Mouse (Mus musculus): ENCODE data around the gene Uncx. TPM values are rescaled to one million over a fixed set of nuclear protein-coding genes. Genes with fewer than 3 reads are reported as not detected.
A peak's percentile ranks its signal among the peaks of the same experiment; 100 is the strongest.

The Uncx gene
- polyA plus RNA-seq (2015; fragmentation: Nextera tagmentation; extraction: Ambion mirVana) = not detected in 2 replicates

DNA sequence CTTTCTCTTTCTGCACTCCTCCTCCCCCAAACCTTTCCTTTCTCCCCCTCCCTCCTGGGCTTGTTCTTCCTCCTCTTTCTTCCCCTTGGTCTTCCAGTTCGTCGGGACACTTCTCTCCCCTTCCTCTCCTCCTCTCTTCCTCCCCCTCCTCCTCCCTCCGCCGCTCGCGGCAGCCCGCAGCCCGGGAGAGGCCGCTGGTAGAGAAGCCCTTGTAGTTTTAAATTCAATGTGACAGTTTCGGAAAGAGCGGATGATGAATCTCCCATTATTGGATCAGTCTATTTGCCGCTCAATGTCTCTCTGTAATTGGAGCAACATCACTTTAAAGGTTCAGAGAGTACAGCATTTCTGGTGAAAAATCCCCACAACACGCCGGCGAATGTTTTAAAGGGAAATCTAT, at the start of gene Uncx:
TSS of gene Uncx (plus strand) at position 281 of the 400 bp plus-strand sequence.
- H3K27ac ChIP-seq (ENCODE audit: low read length) = no peak within 1 kb of the TSS
- H3K27me3 ChIP-seq (ENCODE audit: control insufficient read depth, insufficient read depth, low read length) = peaks cover 86% of the 10 kb centered on the region
- H3K4me1 ChIP-seq (ENCODE audit: control insufficient read depth, insufficient read depth, low read length) = no peaks in the 10 kb centered on the region
- no peaks in the 10 kb centered on the region for H3K36me3 ChIP-seq (ENCODE audit: control insufficient read depth, insufficient read depth)
- peak within 1 kb of the TSS; percentile 25 for H3K4me3 ChIP-seq (ENCODE audit: low read length)
- H3K9ac ChIP-seq (ENCODE audit: low read length) = no peak within 1 kb of the TSS
- no peaks in the 10 kb centered on the region for H3K9me3 ChIP-seq (replicated peaks; ENCODE audit: control insufficient read depth, low read length)
- H3K4me2 ChIP-seq (ENCODE audit: low read depth, low read length) = peak within 1 kb of the TSS; percentile 19; the same call in 1 of the 2 replicates
- WGBS = under 1% methylated on average over 15 of the region's 15 CpGs
- ATAC-seq (replicated peaks; ENCODE audit: extremely low read depth, insufficient read depth, low FRiP score) = no peak

DNA sequence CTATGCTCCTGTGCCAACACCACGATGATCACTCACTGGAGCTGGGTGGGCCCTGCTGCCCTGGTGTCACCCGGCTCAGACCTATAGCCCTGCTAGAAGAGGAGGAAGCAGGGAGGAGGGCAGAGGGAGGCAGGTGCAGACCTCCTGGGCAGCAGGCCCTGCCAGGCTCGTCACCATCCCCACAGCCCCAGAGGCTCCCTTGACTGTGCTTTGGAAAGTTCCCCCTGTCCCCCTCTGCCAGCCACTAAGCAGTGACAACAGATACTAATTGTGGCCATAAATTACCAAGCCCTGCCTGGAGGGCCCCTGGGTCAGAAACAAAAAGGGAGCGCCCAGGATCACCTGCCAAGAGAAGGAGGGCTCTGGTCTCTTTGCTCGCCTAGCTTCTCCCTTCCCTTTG, 49.6 kb upstream of the Uncx start:
- peaks cover 10% of the 10 kb centered on the region; the same call in 1 of the 2 replicates for H3K27me3 ChIP-seq (ENCODE audit: control insufficient read depth, insufficient read depth, low read length)

DNA sequence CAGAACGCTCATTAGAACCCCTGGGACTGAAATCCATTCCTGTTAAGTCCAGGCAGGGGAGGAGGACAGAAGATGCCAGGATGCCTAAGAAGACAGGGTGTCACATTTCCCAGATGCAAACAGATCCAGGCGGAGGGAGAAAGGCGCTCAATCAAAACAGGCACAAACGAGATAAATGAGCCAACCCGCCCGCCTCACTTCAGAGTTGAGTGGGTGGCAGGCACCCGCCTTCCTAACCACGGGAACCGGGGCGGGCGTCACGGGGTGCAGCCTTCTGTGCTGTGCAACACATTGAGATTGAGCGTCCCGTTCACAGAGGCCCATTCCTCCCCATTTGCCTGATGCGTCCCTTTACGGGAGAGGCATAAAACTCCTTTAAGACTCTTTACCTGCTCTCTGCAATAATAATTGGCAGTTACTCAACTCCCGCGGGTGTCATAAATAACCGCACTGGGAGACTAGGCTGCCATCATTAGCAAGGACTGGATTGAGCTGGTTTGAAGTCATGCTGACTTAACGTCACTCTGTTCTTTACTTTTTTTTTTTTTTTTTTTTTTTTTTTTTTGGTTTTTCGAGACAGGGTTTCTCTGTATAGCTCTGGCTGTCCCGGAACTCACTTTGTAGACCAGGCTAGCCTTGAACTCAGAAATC, 48.1 kb upstream of the Uncx start:
- no peak overlapping the region for H3K4me3 ChIP-seq (ENCODE audit: low read length)
- H3K4me1 ChIP-seq (ENCODE audit: control insufficient read depth, insufficient read depth, low read length) = peaks cover 3% of the 10 kb centered on the region; the same call in 1 of the 2 replicates
- no peak overlapping the region for H3K4me2 ChIP-seq (ENCODE audit: low read depth, low read length)
- H3K36me3 ChIP-seq (ENCODE audit: control insufficient read depth, insufficient read depth) = no peaks in the 10 kb centered on the region
- no peak overlapping the region for H3K27ac ChIP-seq (ENCODE audit: low read length)
- ATAC-seq (replicated peaks; ENCODE audit: extremely low read depth, insufficient read depth, low FRiP score) = no peak
- 32% methylated on average over 21 of the region's 22 CpGs for WGBS
- no peak overlapping the region for H3K9ac ChIP-seq (ENCODE audit: low read length)
- H3K9me3 ChIP-seq (replicated peaks; ENCODE audit: control insufficient read depth, low read length) = no peaks in the 10 kb centered on the region
- peaks cover 12% of the 10 kb centered on the region for H3K27me3 ChIP-seq (ENCODE audit: control insufficient read depth, insufficient read depth, low read length)

More for the DNA sequence above, 49.6 kb upstream of the Uncx start:
- WGBS = 60% methylated on average over 5 of the region's 5 CpGs
- H3K9ac ChIP-seq (ENCODE audit: low read length) = no peak overlapping the region
- H3K4me3 ChIP-seq (ENCODE audit: low read length) = no peak overlapping the region
- H3K9me3 ChIP-seq (replicated peaks; ENCODE audit: control insufficient read depth, low read length) = no peaks in the 10 kb centered on the region
- H3K4me1 ChIP-seq (ENCODE audit: control insufficient read depth, insufficient read depth, low read length) = peaks cover 3% of the 10 kb centered on the region; the same call in 1 of the 2 replicates
- H3K27ac ChIP-seq (ENCODE audit: low read length) = no peak overlapping the region
- H3K4me2 ChIP-seq (ENCODE audit: low read depth, low read length) = no peak overlapping the region
- no peaks in the 10 kb centered on the region for H3K36me3 ChIP-seq (ENCODE audit: control insufficient read depth, insufficient read depth)
- ATAC-seq (replicated peaks; ENCODE audit: extremely low read depth, insufficient read depth, low FRiP score) = no peak

DNA sequence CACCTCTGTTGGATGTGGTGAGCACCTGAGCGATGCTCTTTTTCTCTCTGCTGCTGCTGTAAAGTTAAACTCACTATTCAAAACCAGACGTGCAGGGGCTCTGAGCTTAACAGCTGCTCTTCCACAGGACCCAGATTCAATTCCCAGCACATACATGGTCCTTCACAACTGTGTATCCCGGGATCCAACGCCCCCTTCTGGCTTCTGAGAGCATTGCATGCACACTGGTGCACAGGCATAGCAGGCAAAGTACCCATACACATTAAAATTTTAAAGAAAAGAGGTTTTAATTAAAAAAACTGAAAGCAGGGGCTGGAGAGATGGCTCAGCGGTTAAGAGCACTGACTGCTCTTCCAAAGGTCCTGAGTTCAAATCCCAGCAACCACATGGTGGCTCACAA, 46.4 kb upstream of the Uncx start:
- ATAC-seq (replicated peaks; ENCODE audit: extremely low read depth, insufficient read depth, low FRiP score) = no peak
- Histone ChIP-seq H3K9ac (ENCODE audit: low read length) (no peak overlapping the region), H3K4me1 (ENCODE audit: control insufficient read depth, insufficient read depth, low read length) (peaks cover 3% of the 10 kb centered on the region; the same call in 1 of the 2 replicates), H3K36me3 (ENCODE audit: control insufficient read depth, insufficient read depth) (no peaks in the 10 kb centered on the region), H3K27ac (ENCODE audit: low read length) (no peak overlapping the region), H3K4me2 (ENCODE audit: low read depth, low read length) (no peak overlapping the region), H3K27me3 (ENCODE audit: control insufficient read depth, insufficient read depth, low read length) (peaks cover 10% of the 10 kb centered on the region), H3K9me3 (replicated peaks; ENCODE audit: control insufficient read depth, low read length) (no peaks in the 10 kb centered on the region), H3K4me3 (ENCODE audit: low read length) (no peak overlapping the region)
- 50% methylated on average over 5 of the region's 5 CpGs for WGBS

DNA sequence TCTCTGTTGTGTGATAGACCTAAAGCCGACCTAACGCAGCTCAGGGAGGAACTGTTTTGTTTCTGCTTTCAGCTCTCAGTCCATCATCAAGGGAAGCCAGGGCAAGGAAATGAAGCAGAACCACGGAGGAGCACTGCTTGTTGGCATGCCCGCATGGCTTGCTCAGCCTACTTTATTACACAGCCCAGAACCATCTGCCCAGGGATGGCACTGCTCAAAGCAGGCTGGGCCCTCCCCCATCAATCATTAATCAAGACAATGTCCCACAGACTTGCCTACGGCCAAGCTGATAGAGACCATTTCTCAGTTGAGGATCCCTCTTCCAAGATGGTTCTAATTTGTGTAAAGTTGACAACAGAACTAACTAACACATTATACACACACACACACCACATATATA, 44.5 kb upstream of the Uncx start:
- H3K36me3 ChIP-seq (ENCODE audit: control insufficient read depth, insufficient read depth) = no peaks in the 10 kb centered on the region
- WGBS = 46% methylated on average over 5 of the region's 5 CpGs
- no peak overlapping the region for H3K4me3 ChIP-seq (ENCODE audit: low read length)
- peaks cover 10% of the 10 kb centered on the region for H3K27me3 ChIP-seq (ENCODE audit: control insufficient read depth, insufficient read depth, low read length)
- H3K4me1 ChIP-seq (ENCODE audit: control insufficient read depth, insufficient read depth, low read length) = peaks cover 3% of the 10 kb centered on the region; the same call in 1 of the 2 replicates
- ATAC-seq (replicated peaks; ENCODE audit: extremely low read depth, insufficient read depth, low FRiP score) = no peak
- no peak overlapping the region for H3K27ac ChIP-seq (ENCODE audit: low read length)
- no peaks in the 10 kb centered on the region for H3K9me3 ChIP-seq (replicated peaks; ENCODE audit: control insufficient read depth, low read length)
- H3K9ac ChIP-seq (ENCODE audit: low read length) = no peak overlapping the region
- no peak overlapping the region for H3K4me2 ChIP-seq (ENCODE audit: low read depth, low read length)

DNA sequence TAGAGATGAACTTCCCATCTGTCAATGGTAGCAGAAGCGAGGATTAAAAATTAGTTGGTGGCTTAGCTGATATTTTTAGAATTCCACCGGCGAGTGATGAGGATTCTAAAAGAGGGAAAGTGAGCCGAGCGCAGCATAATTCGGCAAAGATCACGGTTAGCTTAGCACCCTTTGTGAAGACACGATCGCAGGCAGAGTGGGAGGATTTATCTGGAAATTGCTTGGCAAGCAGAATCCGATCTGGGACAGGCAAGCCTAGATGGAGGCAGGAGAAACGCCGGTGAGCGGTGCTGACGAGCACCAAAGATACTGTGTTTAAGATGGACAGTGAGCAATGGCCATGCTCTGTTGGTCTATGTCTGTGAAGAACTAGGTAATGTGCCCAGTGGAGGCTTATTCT, 41.0 kb upstream of the Uncx start:
- H3K27ac ChIP-seq (ENCODE audit: low read length) = no peak overlapping the region
- H3K27me3 ChIP-seq (ENCODE audit: control insufficient read depth, insufficient read depth, low read length) = peaks cover 12% of the 10 kb centered on the region
- H3K4me1 ChIP-seq (ENCODE audit: control insufficient read depth, insufficient read depth, low read length) = no peaks in the 10 kb centered on the region

DNA sequence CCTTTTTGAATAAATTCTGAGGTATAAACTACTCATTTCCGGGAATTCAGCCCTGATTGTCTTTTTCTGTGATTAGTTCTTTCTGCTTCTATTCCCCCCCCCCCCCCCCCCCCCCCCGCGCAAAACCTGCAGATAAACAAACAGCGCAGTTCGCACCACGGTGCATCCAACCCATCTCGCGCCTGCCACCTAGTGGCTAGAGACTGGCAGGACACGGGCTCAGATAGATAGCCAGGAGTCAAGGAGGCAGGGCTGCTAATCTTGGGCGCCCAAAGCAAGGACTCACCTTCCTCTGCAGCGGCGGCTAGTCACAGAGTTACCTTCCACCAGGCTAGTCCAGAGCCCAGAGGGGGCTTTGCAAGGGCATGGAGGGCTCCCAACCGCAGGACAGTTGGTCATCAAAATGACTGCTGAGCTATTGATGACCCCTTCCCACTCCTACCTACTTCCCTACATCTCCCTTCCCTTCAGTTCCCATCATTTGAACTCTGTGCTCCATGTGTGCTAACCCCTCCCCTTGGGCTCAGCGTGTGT, 38.2 kb upstream of the Uncx start:
- H3K27ac ChIP-seq (ENCODE audit: low read length) = no peak overlapping the region
- H3K9me3 ChIP-seq (replicated peaks; ENCODE audit: control insufficient read depth, low read length) = no peaks in the 10 kb centered on the region
- no peak for ATAC-seq (replicated peaks; ENCODE audit: extremely low read depth, insufficient read depth, low FRiP score)
- no peaks in the 10 kb centered on the region for H3K4me1 ChIP-seq (ENCODE audit: control insufficient read depth, insufficient read depth, low read length)
- H3K27me3 ChIP-seq (ENCODE audit: control insufficient read depth, insufficient read depth, low read length) = peaks cover 19% of the 10 kb centered on the region
- no peak overlapping the region for H3K4me3 ChIP-seq (ENCODE audit: low read length)
- H3K36me3 ChIP-seq (ENCODE audit: control insufficient read depth, insufficient read depth) = no peaks in the 10 kb centered on the region
- WGBS = 4% methylated on average over 12 of the region's 14 CpGs
- no peak overlapping the region for H3K4me2 ChIP-seq (ENCODE audit: low read depth, low read length)
- H3K9ac ChIP-seq (ENCODE audit: low read length) = no peak overlapping the region

More for the DNA sequence above, 41.0 kb upstream of the Uncx start:
- Histone ChIP-seq H3K9ac (ENCODE audit: low read length) (no peak overlapping the region), H3K9me3 (replicated peaks; ENCODE audit: control insufficient read depth, low read length) (no peaks in the 10 kb centered on the region), H3K4me3 (ENCODE audit: low read length) (no peak overlapping the region), H3K4me2 (ENCODE audit: low read depth, low read length) (no peak overlapping the region), H3K36me3 (ENCODE audit: control insufficient read depth, insufficient read depth) (no peaks in the 10 kb centered on the region)
- WGBS = 72% methylated on average over 14 of the region's 14 CpGs
- no peak for ATAC-seq (replicated peaks; ENCODE audit: extremely low read depth, insufficient read depth, low FRiP score)

DNA sequence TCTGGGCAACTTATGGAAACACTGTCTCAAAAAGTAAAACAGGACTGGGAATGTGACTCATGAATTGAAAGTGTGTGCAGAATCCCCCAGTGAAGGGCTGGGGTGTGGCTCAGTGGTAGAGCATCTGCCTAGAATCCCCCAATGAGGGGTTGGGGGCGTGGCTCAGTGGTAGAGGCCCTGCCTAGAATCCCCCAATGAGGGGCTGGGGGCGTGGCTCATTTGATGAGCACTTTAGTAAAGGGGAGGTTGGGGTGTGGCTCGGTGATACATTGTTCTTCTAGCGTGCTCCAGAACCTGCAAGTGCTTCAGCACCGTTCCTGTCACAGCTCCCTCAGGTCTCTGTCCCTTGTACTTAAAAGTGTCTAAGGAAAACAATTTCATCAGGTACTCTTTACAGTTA, 37.1 kb upstream of the Uncx start:
- H3K4me3 ChIP-seq (ENCODE audit: low read length) = no peak overlapping the region
- no peaks in the 10 kb centered on the region for H3K36me3 ChIP-seq (ENCODE audit: control insufficient read depth, insufficient read depth)
- ATAC-seq (replicated peaks; ENCODE audit: extremely low read depth, insufficient read depth, low FRiP score) = no peak
- H3K27ac ChIP-seq (ENCODE audit: low read length) = no peak overlapping the region
- H3K9me3 ChIP-seq (replicated peaks; ENCODE audit: control insufficient read depth, low read length) = no peaks in the 10 kb centered on the region
- H3K4me1 ChIP-seq (ENCODE audit: control insufficient read depth, insufficient read depth, low read length) = no peaks in the 10 kb centered on the region
- 9% methylated on average over 5 of the region's 5 CpGs for WGBS
- H3K9ac ChIP-seq (ENCODE audit: low read length) = no peak overlapping the region
- peaks cover 26% of the 10 kb centered on the region for H3K27me3 ChIP-seq (ENCODE audit: control insufficient read depth, insufficient read depth, low read length)
- H3K4me2 ChIP-seq (ENCODE audit: low read depth, low read length) = no peak overlapping the region

DNA sequence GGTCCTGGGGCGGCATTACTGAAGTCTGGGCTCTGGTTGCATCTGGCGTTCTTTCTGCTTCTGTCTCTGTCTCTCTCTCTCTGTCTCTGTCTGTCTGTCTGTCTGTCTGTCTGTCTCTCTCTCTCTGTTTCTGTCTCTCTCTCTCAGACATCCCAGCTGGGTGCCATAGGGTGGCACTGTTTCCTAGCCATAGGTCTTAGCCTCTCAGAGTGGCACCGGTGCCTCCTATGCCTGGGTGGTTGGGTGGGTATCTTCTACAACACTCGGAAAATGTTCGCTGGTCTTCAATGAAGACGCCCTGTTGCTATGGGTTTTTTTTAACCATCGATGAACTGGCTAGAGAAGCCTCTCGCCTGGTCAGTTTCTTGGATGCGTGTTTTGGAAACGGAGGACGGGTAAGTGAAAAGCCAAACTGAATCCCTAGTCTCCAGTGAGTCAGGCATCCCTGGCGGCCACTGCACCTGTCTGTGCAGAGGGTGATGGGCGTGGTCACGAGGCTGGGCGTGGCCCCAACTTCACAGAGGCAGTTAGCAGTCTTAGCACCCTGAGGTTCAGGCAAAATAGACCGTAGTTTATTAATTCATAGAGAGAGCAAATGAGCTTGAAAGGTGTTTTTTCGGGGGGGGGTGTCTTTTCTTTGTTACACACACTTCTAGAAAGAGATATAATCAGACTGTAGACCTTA, 32.5 kb upstream of the Uncx start:
- Histone ChIP-seq H3K27ac (ENCODE audit: low read length) (no peak overlapping the region), H3K4me2 (ENCODE audit: low read depth, low read length) (peak overlapping the region; percentile 15), H3K9me3 (replicated peaks; ENCODE audit: control insufficient read depth, low read length) (peaks cover 3% of the 10 kb centered on the region; the same call in 1 of the 2 replicates), H3K9ac (ENCODE audit: low read length) (no peak overlapping the region; the same call in 1 of the 2 replicates), H3K27me3 (ENCODE audit: control insufficient read depth, insufficient read depth, low read length) (peaks cover 17% of the 10 kb centered on the region), H3K4me3 (ENCODE audit: low read length) (no peak overlapping the region), H3K4me1 (ENCODE audit: control insufficient read depth, insufficient read depth, low read length) (no peaks in the 10 kb centered on the region), H3K36me3 (ENCODE audit: control insufficient read depth, insufficient read depth) (no peaks in the 10 kb centered on the region)
- 17% methylated on average over 17 of the region's 17 CpGs for WGBS
- peak; percentile 60 for ATAC-seq (replicated peaks; ENCODE audit: extremely low read depth, insufficient read depth, low FRiP score)
